Mouse (Mus musculus) testis, adult 2 months (tissue): Measurements from ENCODE around the gene Hoxd12.
A peak's percentile ranks its signal among the peaks of the same experiment; 100 is the strongest.

Source experiments
- CTCF ChIP-seq: fragments of 200-500 bp; IDR thresholded peaks from 2 replicates; pipeline ENCODE4 v1.5.1; 2012; ENCODE audit warnings: low read depth, mild to moderate bottlenecking, inconsistent platforms, low read length, moderate library complexity; ENCODE audit not compliant: control insufficient read depth, insufficient read depth, insufficient replicate concordance
- POLR2A ChIP-seq: fragments of 200-500 bp; IDR thresholded peaks from 2 replicates; pipeline ENCODE4 v1.6.1; 2012; ENCODE audit warnings: low read depth, mild to moderate bottlenecking, inconsistent platforms, low read length, moderate library complexity; ENCODE audit not compliant: control insufficient read depth

DNA sequence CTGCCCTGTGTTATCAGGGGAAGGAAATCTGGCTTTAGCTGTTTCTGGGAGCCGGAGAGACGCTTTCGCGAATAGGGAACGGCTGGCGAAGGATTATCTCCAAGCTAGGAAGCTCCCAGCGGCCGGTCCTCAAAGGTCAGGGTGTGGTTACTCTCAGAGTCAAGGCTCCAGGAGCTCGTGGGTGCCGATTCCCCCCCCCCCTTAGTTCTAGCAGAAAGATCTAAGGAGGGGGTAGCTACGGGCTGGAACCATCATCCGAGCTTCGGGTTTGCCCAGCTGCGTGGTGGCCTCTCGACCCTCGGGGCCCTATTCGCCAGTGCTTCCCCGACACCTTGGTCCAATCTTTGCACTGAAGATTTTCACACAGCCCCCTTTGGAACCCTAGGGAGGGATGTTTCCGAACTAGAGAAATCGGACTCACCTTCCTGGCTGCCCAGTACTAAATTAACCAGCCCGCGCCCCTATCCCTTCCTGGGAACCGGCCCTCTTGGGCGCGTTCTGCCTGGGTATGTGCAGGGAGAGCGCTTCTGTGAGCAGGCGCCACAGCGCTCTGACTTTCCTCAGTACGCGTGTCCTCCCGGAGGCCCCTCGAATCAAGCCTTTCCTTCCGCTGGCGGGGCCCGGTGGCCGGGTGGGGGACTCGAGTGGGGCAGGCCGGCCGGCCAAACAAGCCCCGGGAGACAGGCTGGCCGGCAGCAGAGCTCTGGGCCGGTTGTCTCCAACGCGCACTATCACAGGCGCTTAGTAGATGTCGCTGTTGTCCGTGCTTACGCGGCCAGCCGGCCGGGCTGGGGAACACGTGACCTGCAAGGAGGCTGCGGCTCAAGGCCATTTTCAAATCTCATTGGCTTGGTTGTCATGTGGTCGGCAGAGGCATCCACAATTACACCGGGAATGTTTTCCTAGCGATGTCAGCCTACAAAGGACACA is 16.5 kb downstream of the Hoxd12 start, which contains the start of gene Hoxd10:
- TF ChIP-seq POLR2A, result 0 out of 2 replicates have a peak, but pooled peaks have one; percentile 9
- peak; percentile 18; the same call in 1 of the 2 replicates for TF ChIP-seq CTCF
